Mouse (Mus musculus) CH12.LX (cell line): ENCODE data around the gene Olfr630. TPM values are rescaled to one million over a fixed set of nuclear protein-coding genes. Genes with fewer than 3 reads are reported as not detected.
A peak's percentile ranks its signal among the peaks of the same experiment; 100 is the strongest.

Experiments used
- DNase-seq: peaks from one replicate; pipeline ENCODE4 v3.0.0-alpha.2; 2013; ENCODE audit errors: extremely low read depth
- H3K27ac ChIP-seq: 2 replicates; pipeline ENCODE4 v1.5.1; 2012; ENCODE audit warnings: low read depth, mild to moderate bottlenecking, control low read depth, moderate library complexity; ENCODE audit not compliant: insufficient read depth
- H3K27me3 ChIP-seq: replicated peaks from 2 replicates; pipeline ENCODE3; 2012; ENCODE audit warnings: inconsistent platforms
- H3K36me3 ChIP-seq, 2 experiments: replicated peaks in 1 of 2; 2 replicates each; pipeline versions ENCODE3 to v1.6.1; 2012; ENCODE audit warnings: inconsistent platforms in 1 of 2, low read length in 1 of 2, mild to moderate bottlenecking in 1 of 2, mixed read lengths in 1 of 2, moderate library complexity in 1 of 2; ENCODE audit not compliant: control insufficient read depth in 1 of 2, insufficient read depth in 1 of 2
- H3K4me1 ChIP-seq, 2 experiments: 2 replicates each; pipeline ENCODE4 v1.6.1; 2012; ENCODE audit warnings: inconsistent platforms in 1 of 2, moderate library complexity in 1 of 2; ENCODE audit not compliant: insufficient read depth in 2 of 2, control insufficient read depth in 1 of 2
- H3K4me2 ChIP-seq: 2 replicates; pipeline ENCODE4 v1.6.1; 2012; ENCODE audit warnings: low read depth, mild to moderate bottlenecking, control low read depth; ENCODE audit not compliant: poor library complexity, insufficient read depth, severe bottlenecking
- H3K4me3 ChIP-seq, 3 experiments: fragments of 150-350 bp in 1 of 3; sonication (generic) in 1 of 3; replicated peaks in 1 of 3; 2 replicates each; pipeline versions ENCODE3 to v1.5.1; 2011 to 2012; ENCODE audit warnings: low read depth in 2 of 3, low read length in 2 of 3, mild to moderate bottlenecking in 2 of 3, moderate library complexity in 2 of 3, control low read depth in 1 of 3, improper control_type of control experiment in 1 of 3, inconsistent platforms in 1 of 3, mixed read lengths in 1 of 3; ENCODE audit not compliant: poor library complexity in 1 of 3
- H3K79me2 ChIP-seq: replicated peaks from 2 replicates; pipeline ENCODE4 v1.6.1; 2012; ENCODE audit warnings: mild to moderate bottlenecking, moderate library complexity; ENCODE audit not compliant: control insufficient read depth, poor library complexity, insufficient read depth, severe bottlenecking; ENCODE audit errors: extremely low read depth
- H3K9ac ChIP-seq: 2 replicates; pipeline ENCODE4 v1.6.1; 2012; ENCODE audit warnings: low read depth, mild to moderate bottlenecking, control low read depth, moderate library complexity; ENCODE audit not compliant: insufficient read depth
- H3K9me3 ChIP-seq: replicated peaks from 2 replicates; pipeline ENCODE3; 2012; ENCODE audit warnings: low read length, inconsistent platforms, mixed read lengths
- CTCF ChIP-seq, 2 experiments: IDR thresholded peaks in 1 of 2; conservative IDR thresholded peaks in 1 of 2; 2 replicates each; pipeline ENCODE4 v1.5.1; 2011 to 2012; ENCODE audit warnings: low read depth in 2 of 2, low read length in 2 of 2, improper control_type of control experiment in 1 of 2, inconsistent platforms in 1 of 2, mild to moderate bottlenecking in 1 of 2, moderate library complexity in 1 of 2
- JUN ChIP-seq: IDR thresholded peaks from 2 replicates; pipeline ENCODE4 v1.6.1; 2011; ENCODE audit warnings: low read depth, mild to moderate bottlenecking, low read length, improper control_type of control experiment, moderate library complexity; ENCODE audit not compliant: insufficient read depth
- JUND ChIP-seq: conservative IDR thresholded peaks from 2 replicates; pipeline ENCODE4 v1.6.1; 2011; ENCODE audit warnings: low read depth, low read length, improper control_type of control experiment
- MAZ ChIP-seq: IDR thresholded peaks from 2 replicates; pipeline ENCODE4 v1.6.1; 2012; ENCODE audit warnings: low read depth, mild to moderate bottlenecking, inconsistent platforms, low read length, improper control_type of control experiment, moderate library complexity
- MXI1 ChIP-seq: IDR thresholded peaks from 2 replicates; pipeline ENCODE4 v1.6.1; 2011; ENCODE audit warnings: mild to moderate bottlenecking, low read depth, low read length, improper control_type of control experiment
- NELFE ChIP-seq: IDR thresholded peaks from 2 replicates; pipeline ENCODE4 v1.6.1; 2011; ENCODE audit warnings: low read depth, low read length, improper control_type of control experiment
- POLR2A ChIP-seq: IDR thresholded peaks from 2 replicates; pipeline ENCODE4 v1.6.1; 2011; ENCODE audit warnings: low read depth, mild to moderate bottlenecking, improper control_type of control experiment, low read length
- RAD21 ChIP-seq: IDR thresholded peaks from 2 replicates; pipeline ENCODE4 v1.6.1; 2011; ENCODE audit warnings: low read depth, mild to moderate bottlenecking, low read length, improper control_type of control experiment, moderate library complexity
- SMC3 ChIP-seq: IDR thresholded peaks from 2 replicates; pipeline ENCODE4 v1.6.1; 2011; ENCODE audit warnings: low read depth, low read length, improper control_type of control experiment
- ZC3H11A ChIP-seq: IDR thresholded peaks from 2 replicates; pipeline ENCODE4 v1.6.1; 2012; ENCODE audit warnings: low read depth, mild to moderate bottlenecking, inconsistent platforms, low read length, improper control_type of control experiment
- dilution Hi-C: fragments of 300-500 bp; cut with MboI; formaldehyde crosslinking; loops from 2 replicates; pipeline ENCODE4 v1.14.3; 2020; ENCODE audit warnings: low sequenced_read_pairs; ENCODE audit not compliant: extremely low pct_unique_long_range_greater_than_20kb, extremely low pct_ligation_motif_present
- in situ Hi-C: fragments of 300-500 bp; cut with MboI; formaldehyde crosslinking; loops from 3 replicates; pipeline ENCODE4 v1.14.3; 2019; ENCODE audit warnings: low sequenced_read_pairs, low pct_ligation_motif_present, low pct_unique_long_range_greater_than_20kb, mixed read lengths
- polyA plus RNA-seq: library from polyadenylated mRNA; unstranded; fragments of >175 nt; gene quantifications from 2 replicates; pipeline ENCODE4 v1.2.1, GENCODE M21; 2012; ENCODE audit warnings: low read depth; ENCODE audit not compliant: insufficient read length
- total RNA-seq, 2 experiments: library from RNA; depleted of rRNA; stranded (reverse); fragments of 300-350 nt in 1 of 2; fragments of >200 nt in 1 of 2; gene quantifications; 2 replicates each; pipeline ENCODE4 v1.2.3; 2012 to 2014

The Olfr630 gene
- total RNA-seq (2012; rRNA removed) (not detected in 2 replicates), total RNA-seq (2014; rRNA removed) (not detected in 2 replicates), polyA plus RNA-seq (not detected in 2 replicates)

DNA sequence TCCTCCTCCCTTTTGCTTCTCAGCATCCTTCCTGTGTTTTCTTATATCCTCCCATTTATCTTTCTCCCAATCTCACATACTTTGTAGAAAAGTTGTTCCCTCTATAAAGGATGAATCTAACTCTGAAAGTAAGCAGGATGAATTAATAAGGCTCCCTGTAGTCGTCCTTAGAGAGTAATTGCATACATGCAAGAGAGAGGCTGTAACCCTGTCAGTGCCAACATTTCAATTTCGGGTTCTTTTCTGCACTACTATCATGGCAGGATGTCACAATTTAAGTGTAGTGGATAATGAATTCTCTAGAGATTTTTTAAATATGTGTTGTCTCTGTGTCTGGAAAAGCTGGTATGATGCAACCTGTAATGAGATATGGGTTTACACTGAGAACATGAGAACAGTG lies at the start of gene Olfr630:
TSS of gene Olfr630 (minus strand) at position 101 of the 400 bp plus-strand sequence.
- H3K27me3 ChIP-seq: no peaks in the 10 kb centered on the region
- in situ Hi-C loops (no loop called here), dilution Hi-C loops (no loop called here)
- no peak for DNase-seq
- no peaks in the 10 kb centered on the region for H3K79me2 ChIP-seq
- H3K9me3 ChIP-seq: no peaks in the 10 kb centered on the region
- H3K4me3 ChIP-seq: no peak within 1 kb of the TSS
- H3K4me1 ChIP-seq: no peaks in the 10 kb centered on the region
- no peak within 1 kb of the TSS for H3K4me2 ChIP-seq
- no peak within 1 kb of the TSS for H3K27ac ChIP-seq
- no peak within 1 kb of the TSS for H3K9ac ChIP-seq
- no peaks in the 10 kb centered on the region for H3K36me3 ChIP-seq
- TF ChIP-seq POLR2A: no peak
- no peak for TF ChIP-seq MXI1
- TF ChIP-seq, all 38 proteins: peak for 0

- H3K27me3 ChIP-seq: no peaks in the 10 kb centered on the region
- no peaks in the 10 kb centered on the region for H3K9me3 ChIP-seq
- TF ChIP-seq RAD21: peak; percentile 55
- TF ChIP-seq JUN: no peak
- TF ChIP-seq SMC3: peak; percentile 45
- TF ChIP-seq CTCF (conservative IDR thresholded peaks at IDR 0.05 in 1 of 2, IDR thresholded peaks at IDR 0.05 in 1 of 2; ENCODE audit: low read depth in 2 of 2, low read length in 2 of 2): peak; percentile 67 to 77
- no peak overlapping the region for H3K9ac ChIP-seq
- H3K79me2 ChIP-seq: no peaks in the 10 kb centered on the region
- DNase-seq: peak; percentile 55
- H3K27ac ChIP-seq: no peak overlapping the region
- peaks cover 0 to 34% of the 10 kb centered on the region in 2 experiments; a peak in 2 of 4 replicates for H3K4me1 ChIP-seq
- H3K4me3 ChIP-seq: no peak overlapping the region
- no peaks in the 10 kb centered on the region for H3K36me3 ChIP-seq
- no peak overlapping the region for H3K4me2 ChIP-seq
- dilution Hi-C loops: no loop called here
- in situ Hi-C loops: no loop called here
Observed at GRCm38 (mm10) chr7:103806856-103807255, 49.7 kb upstream of the Olfr630 start.

GRCm38 (mm10) chr7:103792669-103793388 lies 35.7 kb upstream of the Olfr630 start:
- H3K36me3 ChIP-seq: no peaks in the 10 kb centered on the region
- no peaks in the 10 kb centered on the region for H3K4me1 ChIP-seq
- DNase-seq: peak; percentile 52
- no peaks in the 10 kb centered on the region for H3K79me2 ChIP-seq
- no peak overlapping the region for H3K27ac ChIP-seq
- in situ Hi-C loops (no loop called here), dilution Hi-C loops (no loop called here)
- no peak overlapping the region for H3K9ac ChIP-seq
- TF ChIP-seq SMC3: peak; percentile 55
- no peak for TF ChIP-seq ZC3H11A
- TF ChIP-seq JUND: no peak
- no peak for TF ChIP-seq NELFE
- peak; percentile 54 for TF ChIP-seq RAD21
- TF ChIP-seq MAZ: 0 out of 2 replicates have a peak, but pooled peaks have one; percentile 24
- TF ChIP-seq CTCF (conservative IDR thresholded peaks at IDR 0.05 in 1 of 2, IDR thresholded peaks at IDR 0.05 in 1 of 2; ENCODE audit: low read depth in 2 of 2, low read length in 2 of 2): peak; percentile 27 to 65; a peak in 3 of 4 replicates
- no peak overlapping the region for H3K4me2 ChIP-seq
- H3K27me3 ChIP-seq: no peaks in the 10 kb centered on the region
- H3K9me3 ChIP-seq: no peaks in the 10 kb centered on the region
- H3K4me3 ChIP-seq: no peak overlapping the region
